Mouse (Mus musculus) bone marrow macrophage, adult 2 months (primary cell): ENCODE data around the gene Morc4.

ENCODE experiments used
- CTCF ChIP-seq: IDR thresholded peaks from 2 replicates; pipeline ENCODE4 v1.5.1; 2012; ENCODE audit warnings: low read depth, mild to moderate bottlenecking, low read length, moderate library complexity
- POLR2A ChIP-seq: IDR thresholded peaks from 2 replicates; pipeline ENCODE4 v1.6.1; 2012; ENCODE audit warnings: mild to moderate bottlenecking, low read depth, low read length, borderline replicate concordance

DNA sequence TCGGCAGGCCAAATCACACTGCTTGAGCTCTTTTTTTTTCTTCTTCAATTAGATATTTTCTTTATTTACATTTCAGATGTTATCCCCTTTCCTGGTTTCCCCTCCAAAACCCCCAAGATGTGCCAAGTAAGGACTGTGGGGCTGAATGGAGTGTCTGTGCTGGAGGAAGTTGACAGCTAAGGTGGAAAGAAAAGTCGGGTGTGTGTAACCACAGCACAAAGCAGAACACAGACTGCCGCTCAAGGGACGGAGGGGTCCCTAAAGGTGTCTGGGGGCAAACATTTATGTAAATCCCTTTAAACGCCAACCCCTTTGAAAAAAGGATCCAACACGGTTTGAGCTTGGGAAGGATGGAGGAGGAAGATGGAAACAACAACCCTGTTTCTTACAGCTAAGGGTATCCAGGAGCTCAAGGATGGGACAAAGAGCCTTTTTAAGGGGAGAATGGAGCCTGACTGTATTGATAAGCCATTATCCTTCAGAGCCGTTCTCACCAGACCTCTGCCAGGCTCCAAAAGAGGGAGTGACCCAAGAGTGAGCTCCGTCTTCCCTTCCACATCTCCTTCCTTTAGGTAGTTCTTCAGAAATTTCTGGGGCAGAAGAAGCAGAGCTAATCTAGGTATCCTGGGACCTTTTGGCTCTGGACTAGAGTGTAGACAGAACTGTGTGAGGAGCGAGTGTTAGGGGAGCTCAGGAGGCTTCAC, 58.0 kb downstream of the Morc4 start:
- no peak for TF ChIP-seq POLR2A
- TF ChIP-seq CTCF, result no peak
